Mouse (Mus musculus) adrenal gland, adult 2 months (tissue): ENCODE data around the gene St3gal6. TPM values are rescaled to one million over a fixed set of nuclear protein-coding genes. Genes with fewer than 3 reads are reported as not detected.

Experiments
- DNase-seq: peaks from one replicate; pipeline ENCODE4 v3.0.0; 2021
- polyA plus RNA-seq: library from polyadenylated mRNA; depleted of rRNA; stranded (reverse); fragments of >200 nt; gene quantifications from 2 replicates; pipeline ENCODE4 v1.2.3, GENCODE M21; 2012; rRNA removed
- total RNA-seq, 2 experiments: library from RNA; stranded (reverse); gene quantifications; 2 replicates each; pipeline ENCODE4 v1.2.3; 2021

St3gal6 gene
- total and polyA plus RNA-seq, 3 experiments: 13.3 to 39.8 (median 37.3) TPM

DNA sequence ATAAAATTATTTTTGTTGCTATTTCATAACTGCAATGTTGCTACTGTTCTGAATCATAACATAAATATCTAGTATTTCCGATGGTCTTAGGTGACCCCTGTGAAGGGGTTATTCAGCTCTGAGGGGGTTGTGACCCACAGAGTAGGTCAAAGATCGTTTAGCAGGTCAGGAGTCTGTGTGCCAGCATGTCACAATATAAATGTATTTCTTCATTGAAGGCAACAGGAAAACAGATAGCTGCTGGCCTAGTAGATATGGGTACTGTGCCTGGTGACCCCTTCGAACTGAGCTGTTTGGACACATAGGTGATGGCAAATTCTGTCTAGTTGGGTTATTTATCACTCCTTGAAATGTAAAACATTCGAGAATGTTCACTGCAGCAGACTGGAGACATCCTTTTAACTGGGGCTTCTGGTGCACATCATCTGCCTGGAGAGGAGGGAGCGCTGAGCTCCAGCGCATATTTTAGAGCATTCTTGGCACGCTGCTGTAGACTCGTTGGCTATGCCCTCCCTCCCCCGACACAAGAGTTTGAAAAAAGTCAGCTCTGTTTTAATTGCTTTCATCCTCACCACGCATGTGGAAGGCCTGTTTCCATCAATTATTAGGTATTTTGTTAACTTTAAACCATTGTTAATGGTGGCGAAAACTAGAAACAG, 102.2 kb downstream of the St3gal6 start:
- DNase-seq: no peak

Other genes starting within 250 kb of the St3gal6 start
- gene Dcbld2, start 115.8 kb downstream of the St3gal6 start, total RNA-seq: 10 to 100 TPM in 1 of 2 experiments, 1 to 10 TPM in 1; 9.9 to 14.0 TPM
- 4.2 and 4.4 TPM in 2 replicates for gene Dcbld2, start 115.8 kb downstream of the St3gal6 start, polyA plus RNA-seq
- gene Gm813, start 92.7 kb upstream of the St3gal6 start, total RNA-seq: not detected
- not detected in 2 replicates for gene Gm813, start 92.7 kb upstream of the St3gal6 start, polyA plus RNA-seq
- not detected for gene E330017A01Rik, start 114.5 kb upstream of the St3gal6 start, total RNA-seq
- gene E330017A01Rik, start 114.5 kb upstream of the St3gal6 start, polyA plus RNA-seq: not detected in 2 replicates
- gene Cpox, start 146.0 kb upstream of the St3gal6 start, total RNA-seq: 10 to 100 TPM; 12.2 to 17.0 TPM
- 10.1 and 10.5 TPM in 2 replicates for gene Cpox, start 146.0 kb upstream of the St3gal6 start, polyA plus RNA-seq
- not detected for gene Gpr15, start 194.8 kb upstream of the St3gal6 start, total RNA-seq
- not detected in 2 replicates for gene Gpr15, start 194.8 kb upstream of the St3gal6 start, polyA plus RNA-seq
- 10 to 100 TPM; 58.9 to 61.1 TPM for gene Cldnd1, start 203.7 kb upstream of the St3gal6 start, total RNA-seq
- 44.4 and 59.9 TPM in 2 replicates for gene Cldnd1, start 203.7 kb upstream of the St3gal6 start, polyA plus RNA-seq
- gene Olfr172, start 238.9 kb upstream of the St3gal6 start, total RNA-seq: not detected
- gene Olfr172, start 238.9 kb upstream of the St3gal6 start, polyA plus RNA-seq: not detected in 2 replicates